Mouse (Mus musculus): ENCODE data around the gene Gnb2.
A peak's percentile ranks its signal among the peaks of the same experiment; 100 is the strongest.

Gene Gnb2

GRCm38 (mm10) chr5:137533117-137533827 lies at the start of gene Gnb2, which contains the start of gene Epo:
Gene Gnb2 (minus strand): TSS chr5:137533510.
Gene Epo (minus strand): TSS chr5:137533242.
- DNase-seq: peak; percentile 98

- DNase-seq: no peak
These were observed 49.4 kb upstream of the Gnb2 start for GRCm38 (mm10) chr5:137582702-137583101.

- DNase-seq: no peak
These were observed 46.9 kb upstream of the Gnb2 start for GRCm38 (mm10) chr5:137580246-137580645.

- DNase-seq: no peak
These were observed 41.2 kb upstream of the Gnb2 start for GRCm38 (mm10) chr5:137574470-137574901.

DNA sequence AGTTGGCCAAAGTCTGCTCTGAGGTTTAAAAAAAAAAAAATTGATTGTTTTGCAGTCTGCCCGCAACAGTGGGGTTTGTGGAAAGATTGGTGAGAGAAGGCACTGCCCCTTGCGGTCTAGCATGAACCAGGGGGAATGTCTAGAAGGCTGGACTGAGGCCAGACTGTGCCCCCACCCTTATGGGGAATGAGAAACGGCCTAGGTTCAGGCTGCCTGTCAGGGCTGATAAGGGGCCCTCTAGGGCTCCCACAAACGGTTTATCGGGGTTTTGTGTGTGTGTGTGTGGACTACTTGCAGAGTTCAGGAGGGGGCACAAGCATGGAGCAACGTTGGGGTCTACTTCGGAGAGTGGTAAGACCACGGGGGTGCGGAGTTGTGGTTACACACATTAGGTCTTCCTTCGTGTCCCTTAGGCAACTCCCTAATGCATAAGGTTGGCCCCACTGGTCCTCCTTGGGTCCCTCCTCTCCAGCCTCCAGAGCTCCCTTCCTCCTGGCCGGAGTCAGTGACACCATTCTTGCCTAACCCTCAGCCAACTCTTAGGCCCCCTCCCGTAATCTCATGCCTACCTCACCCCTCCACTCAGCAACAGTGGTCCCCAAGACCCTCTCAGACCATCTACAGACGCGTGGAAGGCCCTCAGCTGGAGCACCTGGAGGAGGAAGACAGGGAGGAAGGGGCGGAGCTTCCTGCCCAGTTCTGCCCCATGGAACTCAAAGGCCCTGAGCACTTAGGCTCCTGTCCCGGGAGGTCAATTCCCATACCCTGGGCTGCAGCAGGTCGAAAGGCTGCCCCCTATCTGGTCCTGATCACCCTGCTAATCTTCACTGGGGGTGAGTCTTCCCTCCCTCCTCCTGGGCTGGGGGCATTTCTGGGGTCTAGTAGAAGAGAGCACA lies 37.6 kb upstream of the Gnb2 start:
- DNase-seq: no peak

DNA sequence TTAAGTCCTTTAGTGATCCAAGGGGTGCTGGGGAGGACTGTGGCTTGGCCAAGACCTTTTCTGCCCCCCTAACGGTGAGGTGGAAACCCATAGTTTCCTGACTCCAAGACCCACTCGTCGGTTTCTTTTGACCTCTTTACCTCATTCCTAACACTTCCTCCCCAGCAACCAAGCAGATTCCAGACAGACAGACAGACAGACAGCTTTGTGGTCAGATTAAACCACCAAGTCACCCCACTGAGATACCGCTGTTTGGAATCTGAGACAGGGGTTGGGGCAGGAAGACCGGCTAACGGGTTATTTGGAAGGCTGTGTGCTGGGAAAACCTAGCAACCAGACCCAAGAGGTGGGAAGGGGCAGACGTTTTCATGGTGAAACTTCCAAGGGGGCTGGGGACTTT lies 36.9 kb upstream of the Gnb2 start:
- no peak for DNase-seq

DNA sequence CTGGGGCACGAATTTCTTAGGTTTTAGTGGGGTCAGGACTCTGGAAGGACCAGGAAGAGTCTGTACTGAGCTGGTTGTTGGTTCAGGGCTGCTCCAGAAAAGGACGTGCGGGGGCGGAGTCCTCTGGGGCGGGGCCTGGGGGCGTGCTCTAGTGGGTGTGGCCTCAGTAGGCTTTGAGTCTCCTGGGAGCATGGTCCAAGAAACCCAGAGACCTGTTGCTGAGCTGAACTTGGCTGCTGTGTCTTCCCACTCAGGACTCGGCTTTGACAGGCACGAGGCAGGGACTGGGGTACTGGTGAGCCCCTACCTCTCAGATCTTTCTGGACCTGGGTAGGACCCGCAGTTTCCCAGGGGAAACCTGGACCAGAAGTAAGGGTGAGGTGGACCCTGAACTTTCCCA lies 36.4 kb upstream of the Gnb2 start, which contains the start of gene Tfr2:
Gene Tfr2, plus strand, starts transcription at position 176 of the 400 bp plus-strand sequence.
- DNase-seq: peak; percentile 41

GRCm38 (mm10) chr5:137569031-137569430 lies 35.7 kb upstream of the Gnb2 start:
- DNase-seq: no peak

DNA sequence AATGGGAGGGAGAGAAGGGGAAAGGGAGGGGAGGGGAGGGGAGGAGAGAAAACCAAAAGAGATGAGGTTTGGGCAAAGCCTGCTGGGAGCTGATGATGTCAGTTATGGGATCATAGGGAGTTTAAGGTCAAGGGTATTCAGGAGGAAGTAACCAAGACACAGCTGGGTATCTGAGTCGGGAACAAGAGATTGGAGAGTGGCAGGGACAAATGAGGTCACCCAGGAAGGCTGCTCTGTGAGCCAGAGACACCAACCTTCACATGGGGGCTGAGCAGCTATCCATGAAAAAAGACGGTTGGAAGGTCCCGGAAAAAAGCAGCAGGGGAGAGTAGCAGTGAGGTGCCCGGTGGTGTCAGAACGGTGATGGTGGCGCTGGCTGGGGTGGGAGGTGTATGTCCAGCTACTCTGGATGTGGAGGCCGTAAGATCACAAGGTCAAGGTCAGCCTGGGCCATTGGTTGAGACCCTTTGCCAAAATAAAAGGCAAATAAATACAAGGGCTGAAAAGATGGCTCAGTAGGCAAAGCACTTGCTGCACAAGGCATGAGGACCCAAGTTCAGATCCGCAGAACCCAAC lies 35.0 kb upstream of the Gnb2 start:
- DNase-seq: no peak

- DNase-seq: no peak
These were observed 33.1 kb upstream of the Gnb2 start for GRCm38 (mm10) chr5:137566416-137566815.

- no peak for DNase-seq
These were observed 32.4 kb upstream of the Gnb2 start for GRCm38 (mm10) chr5:137565744-137566143.

DNA sequence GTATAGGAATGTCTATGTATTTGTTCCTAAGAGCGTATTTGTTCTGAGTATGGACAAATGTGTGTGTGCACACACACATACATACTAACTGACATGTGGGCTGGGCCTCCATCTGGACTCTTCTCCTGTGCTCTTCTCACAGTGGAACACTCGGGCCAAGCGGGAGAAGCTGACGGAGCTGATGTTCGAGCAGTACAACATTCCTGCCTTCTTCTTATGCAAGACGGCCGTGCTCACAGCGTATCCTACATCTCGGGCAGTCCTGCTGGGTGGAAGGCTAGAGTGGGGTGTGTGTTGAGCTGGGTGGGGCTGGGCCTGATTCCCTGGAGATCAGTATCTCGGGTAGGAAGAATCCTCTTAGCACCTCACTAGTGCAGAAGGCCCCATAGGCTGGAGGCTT lies 29.7 kb upstream of the Gnb2 start:
- no peak for DNase-seq

DNA sequence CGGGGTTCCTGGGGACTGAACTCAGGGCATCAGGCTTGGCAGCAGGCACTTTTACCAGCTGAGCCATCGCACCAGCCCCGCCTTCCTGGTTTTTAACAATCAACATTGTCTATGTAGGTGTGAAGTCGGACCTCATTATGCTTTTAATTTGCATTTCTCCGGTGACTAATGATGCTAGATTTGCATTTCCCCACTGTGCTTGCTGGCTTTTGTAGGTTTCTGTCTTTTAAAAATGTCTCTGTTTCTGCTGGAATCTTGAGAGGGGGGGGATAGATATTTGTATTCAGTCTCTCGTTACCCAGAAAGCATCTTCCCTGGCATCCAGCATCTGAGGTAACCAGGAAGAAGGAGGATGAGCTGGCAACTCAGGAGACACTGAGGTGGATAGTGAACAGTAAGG lies 28.2 kb upstream of the Gnb2 start:
- DNase-seq: no peak

DNA sequence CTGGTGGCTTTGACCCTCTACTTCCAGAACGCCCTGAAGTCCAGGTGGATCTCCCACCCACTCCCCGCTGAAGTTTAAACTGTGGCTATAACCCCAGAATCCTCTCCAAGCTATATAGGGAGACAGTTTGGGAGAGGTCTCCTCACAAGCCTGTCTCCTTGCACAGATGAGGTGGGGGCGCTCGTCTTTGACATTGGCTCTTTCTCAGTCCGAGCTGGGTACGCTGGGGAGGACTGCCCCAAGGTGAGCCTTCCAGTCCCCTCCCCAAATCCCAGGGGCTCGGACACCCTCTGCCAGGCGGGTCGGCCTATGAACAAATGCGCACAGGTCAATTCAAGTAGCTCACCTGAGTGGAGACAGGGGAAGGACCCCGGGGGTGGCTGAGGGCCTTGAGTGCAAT lies 20.6 kb upstream of the Gnb2 start:
- no peak for DNase-seq

DNA sequence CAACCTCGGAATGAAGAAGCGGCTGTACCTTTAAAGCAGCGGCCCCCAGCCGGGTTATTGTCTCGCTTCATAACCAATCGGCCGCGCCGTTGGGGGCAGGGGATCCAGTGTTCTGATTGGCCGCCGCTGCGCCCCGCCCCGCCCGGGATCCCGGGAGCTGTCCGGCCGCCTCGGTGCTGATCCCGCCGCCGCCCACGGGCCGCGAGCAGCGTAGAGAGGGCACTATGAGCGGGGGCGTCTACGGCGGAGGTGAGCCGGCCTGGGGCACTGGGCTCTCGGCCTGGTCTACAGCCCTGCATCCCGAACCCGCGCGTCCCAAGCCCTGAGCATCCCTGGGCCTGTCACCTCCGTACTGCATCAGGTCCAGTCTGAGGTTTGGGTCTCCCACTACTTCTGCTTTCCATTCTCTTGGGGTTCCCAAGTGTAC lies 20.1 kb upstream of the Gnb2 start, which contains the start of gene Actl6b:
Gene Actl6b, plus strand, starts transcription at position 107 of the 427 bp plus-strand sequence.
- DNase-seq: peak; percentile 51

GRCm38 (mm10) chr5:137553000-137553399 lies 19.7 kb upstream of the Gnb2 start:
- DNase-seq: no peak

DNA sequence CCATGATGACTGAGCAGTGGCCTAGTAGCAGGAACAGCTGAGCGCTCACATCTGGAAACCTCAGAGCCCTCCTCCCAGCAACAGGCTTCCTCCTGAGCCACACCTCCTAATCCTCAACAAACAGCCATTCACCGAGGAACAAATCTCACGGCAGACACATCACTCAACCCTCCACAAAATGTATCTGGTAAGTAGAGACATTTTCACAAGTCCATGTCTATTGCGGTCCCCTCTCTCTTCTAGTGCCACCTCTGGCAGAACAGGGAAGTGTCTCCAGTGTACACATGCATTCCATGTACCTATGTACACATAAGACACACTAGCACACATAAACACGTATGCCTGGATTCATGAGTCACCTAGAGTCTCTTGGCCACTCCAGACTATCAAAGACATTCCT lies 17.8 kb upstream of the Gnb2 start:
- DNase-seq: no peak

GRCm38 (mm10) chr5:137549840-137550239 lies 16.5 kb upstream of the Gnb2 start:
- no peak for DNase-seq

DNA sequence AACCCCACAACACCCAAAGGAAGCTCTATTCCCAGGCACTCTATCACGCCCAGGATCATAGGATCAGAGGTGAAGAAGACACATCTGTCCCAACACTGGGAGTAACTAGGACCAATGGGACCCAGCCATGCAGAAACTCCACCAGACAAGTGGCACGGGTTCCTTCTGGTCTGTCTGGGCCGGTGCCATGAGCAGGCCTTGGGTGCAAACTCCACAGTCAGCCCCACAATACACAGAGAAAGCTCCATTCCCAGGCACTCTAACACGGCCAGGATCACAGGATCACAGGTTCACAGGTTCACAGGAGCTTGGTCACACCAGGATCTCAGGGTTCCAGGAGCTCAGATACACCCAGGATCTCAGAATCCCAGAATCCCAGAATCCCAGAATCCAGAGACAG lies 12.3 kb upstream of the Gnb2 start:
- peak; percentile 40 for DNase-seq

DNA sequence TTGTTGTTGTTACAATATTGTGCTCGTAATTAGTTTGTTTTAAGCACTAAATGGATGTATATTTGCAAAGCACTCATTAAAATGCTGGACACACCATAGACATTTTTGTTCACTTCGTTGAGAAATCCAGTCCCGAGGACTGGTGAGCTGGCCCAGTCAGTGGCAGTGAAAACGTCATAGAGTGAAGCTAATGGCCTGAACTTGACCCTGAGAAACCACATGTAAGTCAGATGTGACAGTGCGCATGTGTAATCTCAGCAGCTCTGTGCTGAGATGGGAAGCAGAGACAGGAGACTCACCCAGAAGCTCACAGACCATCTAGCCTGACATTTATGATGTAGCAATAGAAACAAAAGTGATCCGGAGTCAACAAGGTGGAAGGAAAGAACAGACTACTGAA lies 11.6 kb upstream of the Gnb2 start:
- no peak for DNase-seq

- no peak for DNase-seq
These were observed 8.6 kb upstream of the Gnb2 start for GRCm38 (mm10) chr5:137541768-137542540.

GRCm38 (mm10) chr5:137540991-137541390 lies 7.7 kb upstream of the Gnb2 start:
- no peak for DNase-seq
